Mouse (Mus musculus) mouse trophoblast stem cell (cell line): ENCODE data around the gene Ntf5.

Source experiments
- in situ Hi-C, 2 experiments: fragments of 300-500 bp; cut with MseI, MboI; formaldehyde crosslinking; loops; 2 replicates in 1 of 2; 3 replicates in 1 of 2; pipeline ENCODE4 v1.15.1; 2025

Gene Ntf5

GRCm38 (mm10) chr7:45434203-45435015 lies 20.9 kb downstream of the Ntf5 start, which contains the start of gene Gys1:
TSS of gene Gys1 (plus strand) at chr7:45434844.
- in situ Hi-C loops, result no loop called here

GRCm38 (mm10) chr7:45435038-45435437 lies 21.5 kb downstream of the Ntf5 start:
- in situ Hi-C loops, result no loop called here

GRCm38 (mm10) chr7:45436444-45436843 lies 22.9 kb downstream of the Ntf5 start:
- in situ Hi-C loops, result no loop called here

- in situ Hi-C loops, result no loop called here
Observed at GRCm38 (mm10) chr7:45437046-45437445, 23.6 kb downstream of the Ntf5 start.

GRCm38 (mm10) chr7:45437521-45438276 lies 24.2 kb downstream of the Ntf5 start, which contains the start of gene Ruvbl2:
TSS of gene Ruvbl2 (minus strand) at chr7:45438096.
- in situ Hi-C loops, result no loop called here

- in situ Hi-C loops, result no loop called here
Observed at GRCm38 (mm10) chr7:45443526-45444420, 30.3 kb downstream of the Ntf5 start.

GRCm38 (mm10) chr7:45446589-45446988 lies 33.1 kb downstream of the Ntf5 start:
- in situ Hi-C loops, result loop anchor here in 1 of 2 experiments (5.0 kb wide), 1 partner anchor 39 kb away; the partner anchor contains the start of gene Kcna7

- in situ Hi-C loops, result loop anchor here in 1 of 2 experiments (5.0 kb wide), 1 partner anchor 40 kb away; the partner anchor contains the start of gene Kcna7
Observed at GRCm38 (mm10) chr7:45447325-45447990, 34.0 kb downstream of the Ntf5 start.

- in situ Hi-C loops, result loop anchor here (5.0 to 10.0 kb wide), 2 partner anchors 43 to 65 kb away; partner anchors contain the start of genes Kcna7 (in 1 of the 2) and Nucb1 (in 1 of the 2)
Observed at GRCm38 (mm10) chr7:45449974-45450373, 36.5 kb downstream of the Ntf5 start.

GRCm38 (mm10) chr7:45451344-45451982 lies 38.0 kb downstream of the Ntf5 start:
- in situ Hi-C loops, result loop anchor here in 1 of 2 experiments (10.0 kb wide), 1 partner anchor 63 kb away; the partner anchor contains the start of gene Nucb1

- in situ Hi-C loops, result loop anchor here in 1 of 2 experiments (10.0 kb wide), 1 partner anchor 60 kb away; the partner anchor contains the start of gene Nucb1
Observed at GRCm38 (mm10) chr7:45454971-45455370, 41.5 kb downstream of the Ntf5 start.

GRCm38 (mm10) chr7:45455932-45456696 lies 42.6 kb downstream of the Ntf5 start:
- in situ Hi-C loops, result loop anchor here in 1 of 2 experiments (10.0 kb wide), 1 partner anchor 59 kb away; the partner anchor contains the start of gene Nucb1

GRCm38 (mm10) chr7:45456721-45457203 lies 43.3 kb downstream of the Ntf5 start:
- in situ Hi-C loops, result loop anchor here in 1 of 2 experiments (10.0 kb wide), 1 partner anchor 58 kb away; the partner anchor contains the start of gene Nucb1

GRCm38 (mm10) chr7:45457204-45458060 lies 43.9 kb downstream of the Ntf5 start:
- in situ Hi-C loops, result loop anchor here in 1 of 2 experiments (10.0 kb wide), 1 partner anchor 57 kb away; the partner anchor contains the start of gene Nucb1

- in situ Hi-C loops, result loop anchor here in 1 of 2 experiments (10.0 kb wide), 1 partner anchor 56 kb away; the partner anchor contains the start of gene Nucb1
Observed at GRCm38 (mm10) chr7:45458748-45459563, 45.5 kb downstream of the Ntf5 start.

GRCm38 (mm10) chr7:45459564-45460140 lies 46.2 kb downstream of the Ntf5 start, which contains the start of gene Ftl1:
TSS of gene Ftl1 (minus strand) at chr7:45459884.
- in situ Hi-C loops, result loop anchor here in 1 of 2 experiments (10.0 kb wide), 1 partner anchor 55 kb away; the partner anchor contains the start of gene Nucb1
